Mouse (Mus musculus) liver, embryonic 13.5 days (tissue): ENCODE results near the gene Olfr466. TPM values are rescaled to one million over a fixed set of nuclear protein-coding genes. Genes with fewer than 3 reads are reported as not detected.

Experiments
- ATAC-seq: fragments of 200-750 bp; cut with Nextera tagmentation; 2 replicates; pipeline ENCODE4 v1.8.0; 2017; ENCODE audit warnings: low read depth, mild to moderate bottlenecking, moderate number of reproducible peaks, moderate library complexity
- DNase-seq: peaks from one replicate; pipeline ENCODE4 v3.0.0; 2022
- H3K27ac ChIP-seq: fragments of 300-500 bp; sonication (generic); 2 replicates; pipeline ENCODE4 v1.5.1; 2015; ENCODE audit warnings: moderate library complexity, mild to moderate bottlenecking, inconsistent platforms
- H3K27me3 ChIP-seq: fragments of 300-500 bp; sonication (generic); 2 replicates; pipeline ENCODE4 v1.6.1; 2015; ENCODE audit warnings: mild to moderate bottlenecking, inconsistent platforms
- H3K36me3 ChIP-seq: fragments of 300-500 bp; sonication (generic); 2 replicates; pipeline ENCODE4 v1.6.1; 2015; ENCODE audit warnings: mild to moderate bottlenecking, inconsistent platforms
- H3K4me1 ChIP-seq: fragments of 300-500 bp; sonication (generic); replicated peaks from 2 replicates; pipeline ENCODE4 v1.6.1; 2015; ENCODE audit warnings: inconsistent platforms
- H3K4me2 ChIP-seq: fragments of 300-500 bp; sonication (generic); 2 replicates; pipeline ENCODE4 v1.6.1; 2015; ENCODE audit warnings: inconsistent platforms, mild to moderate bottlenecking, moderate library complexity
- H3K4me3 ChIP-seq: fragments of 300-500 bp; sonication (generic); replicated peaks from 2 replicates; pipeline ENCODE4 v1.5.1; 2015; ENCODE audit warnings: mild to moderate bottlenecking, inconsistent platforms
- H3K9ac ChIP-seq: fragments of 300-500 bp; sonication (generic); 2 replicates; pipeline ENCODE4 v1.6.1; 2015; ENCODE audit warnings: mild to moderate bottlenecking, inconsistent platforms
- H3K9me3 ChIP-seq: fragments of 300-500 bp; sonication (generic); replicated peaks from 2 replicates; pipeline ENCODE4 v1.6.1; 2016; ENCODE audit warnings: inconsistent platforms
- WGBS: fragments of 180-500 bp; shearing (Covaris S2); methylation state at CpG from one replicate; pipeline ENCODE4 v1.1.7; 2015; ENCODE audit not compliant: insufficient replicate concordance; 5-methylcytosine and 5-hydroxymethylcytosine counted together
- polyA plus RNA-seq: library from polyadenylated mRNA; unstranded; fragments of >200 nt; fragmentation: Nextera tagmentation; extraction: Ambion mirVana; gene quantifications from 2 replicates; pipeline ENCODE4 v1.2.1, GENCODE M21; 2015

The Olfr466 gene
- polyA plus RNA-seq, result not detected in 2 replicates

- DNase-seq, result no peak
- 45% methylated on average over 1 of the region's 1 CpGs for WGBS
- Histone ChIP-seq H3K4me1 (no peaks in the 10 kb centered on the region), H3K4me3 (no peak within 1 kb of the TSS), H3K4me2 (no peak within 1 kb of the TSS), H3K27ac (no peak within 1 kb of the TSS), H3K27me3 (no peaks in the 10 kb centered on the region), H3K36me3 (no peaks in the 10 kb centered on the region), H3K9me3 (no peaks in the 10 kb centered on the region), H3K9ac (no peak within 1 kb of the TSS)
- no peak for ATAC-seq
These were observed at the start of gene Olfr466 for GRCm38 (mm10) chr13:65149940-65150339. Olfr466 (plus strand) TSS chr13:65150240.

GRCm38 (mm10) chr13:65100678-65101077 is 49.4 kb upstream of the Olfr466 start:
- ATAC-seq (no peak), DNase-seq (no peak)
- Histone ChIP-seq H3K36me3 (peaks cover 6% of the 10 kb centered on the region), H3K4me2 (no peak overlapping the region), H3K9me3 (no peaks in the 10 kb centered on the region), H3K4me3 (no peak overlapping the region), H3K27ac (no peak overlapping the region), H3K4me1 (peaks cover 20% of the 10 kb centered on the region), H3K27me3 (no peaks in the 10 kb centered on the region), H3K9ac (no peak overlapping the region)
- 79% methylated on average over 9 of the region's 9 CpGs for WGBS

- H3K27me3 ChIP-seq, result no peaks in the 10 kb centered on the region
- peaks cover 6% of the 10 kb centered on the region; the same call in 1 of the 2 replicates for H3K36me3 ChIP-seq
- H3K9ac ChIP-seq, result no peak overlapping the region
- no peak overlapping the region for H3K4me3 ChIP-seq
- peaks cover 20% of the 10 kb centered on the region for H3K4me1 ChIP-seq
- whole genome bisulfite sequencing, result 63% methylated on average over 3 of the region's 3 CpGs
- H3K27ac ChIP-seq, result no peak overlapping the region
- no peak overlapping the region for H3K4me2 ChIP-seq
- H3K9me3 ChIP-seq, result no peaks in the 10 kb centered on the region
- no peak for ATAC-seq
- DNase-seq, result no peak
These were observed 48.8 kb upstream of the Olfr466 start for GRCm38 (mm10) chr13:65101232-65101631.

GRCm38 (mm10) chr13:65111961-65112360 is 38.1 kb upstream of the Olfr466 start:
- no peaks in the 10 kb centered on the region for H3K9me3 ChIP-seq
- peak overlapping the region; percentile 94 for H3K9ac ChIP-seq
- ATAC-seq, result peak; percentile 43; the same call in 1 of the 2 replicates
- peak overlapping the region; percentile 91 for H3K4me2 ChIP-seq
- peaks cover 30% of the 10 kb centered on the region for H3K4me1 ChIP-seq
- under 1% methylated on average over 5 of the region's 5 CpGs for whole genome bisulfite sequencing
- H3K4me3 ChIP-seq, result peak overlapping the region; percentile 89
- H3K36me3 ChIP-seq, result no peaks in the 10 kb centered on the region; the same call in 1 of the 2 replicates
- H3K27me3 ChIP-seq, result no peaks in the 10 kb centered on the region
- DNase-seq, result peak; percentile 23
- H3K27ac ChIP-seq, result peak overlapping the region; percentile 93

GRCm38 (mm10) chr13:65112459-65113110 is 37.5 kb upstream of the Olfr466 start, which contains the start of gene Mfsd14b:
Mfsd14b (minus strand) TSS chr13:65112975.
- Histone ChIP-seq H3K9ac (peak within 1 kb of the TSS; percentile 94), H3K4me1 (peaks cover 30% of the 10 kb centered on the region), H3K36me3 (no peaks in the 10 kb centered on the region), H3K27me3 (no peaks in the 10 kb centered on the region), H3K4me3 (peak within 1 kb of the TSS; percentile 89), H3K27ac (peak within 1 kb of the TSS; percentile 93), H3K4me2 (peak within 1 kb of the TSS; percentile 91), H3K9me3 (no peaks in the 10 kb centered on the region)
- DNase-seq (peak; percentile 85), ATAC-seq (peak; percentile 96)
- under 1% methylated on average over 60 of the region's 60 CpGs for WGBS

- 58% methylated on average over 3 of the region's 3 CpGs for WGBS
- ATAC-seq, result no peak
- H3K4me1 ChIP-seq, result peaks cover 26% of the 10 kb centered on the region
- no peak for DNase-seq
- peak overlapping the region; percentile 94 for H3K9ac ChIP-seq
- H3K27ac ChIP-seq, result peak overlapping the region; percentile 93
- no peaks in the 10 kb centered on the region for H3K36me3 ChIP-seq
- H3K4me2 ChIP-seq, result peak overlapping the region; percentile 91
- H3K9me3 ChIP-seq, result no peaks in the 10 kb centered on the region
- peak overlapping the region; percentile 89 for H3K4me3 ChIP-seq
- H3K27me3 ChIP-seq, result no peaks in the 10 kb centered on the region
These were observed 36.8 kb upstream of the Olfr466 start for GRCm38 (mm10) chr13:65113239-65113638.

GRCm38 (mm10) chr13:65120984-65121383 is 29.1 kb upstream of the Olfr466 start:
- ATAC-seq, result peak; percentile 68
- no peak for DNase-seq

GRCm38 (mm10) chr13:65122111-65122510 is 27.9 kb upstream of the Olfr466 start:
- H3K27me3 ChIP-seq, result no peaks in the 10 kb centered on the region
- 43% methylated on average over 1 of the region's 1 CpGs for WGBS
- H3K4me2 ChIP-seq, result peak overlapping the region; percentile 45
- peak overlapping the region; percentile 76; the same call in 1 of the 2 replicates for H3K27ac ChIP-seq
- H3K9me3 ChIP-seq, result no peaks in the 10 kb centered on the region
- ATAC-seq (peak; percentile 88), DNase-seq (peak; percentile 45)
- no peak overlapping the region for H3K4me3 ChIP-seq
- no peak overlapping the region for H3K9ac ChIP-seq
- peaks cover 24% of the 10 kb centered on the region for H3K4me1 ChIP-seq
- H3K36me3 ChIP-seq, result no peaks in the 10 kb centered on the region

More at GRCm38 (mm10) chr13:65120984-65121383, 29.1 kb upstream of the Olfr466 start:
- no peak overlapping the region for H3K9ac ChIP-seq
- H3K4me2 ChIP-seq, result no peak overlapping the region
- H3K27me3 ChIP-seq, result no peaks in the 10 kb centered on the region
- H3K4me3 ChIP-seq, result no peak overlapping the region
- WGBS, result 48% methylated on average over 3 of the region's 3 CpGs
- no peaks in the 10 kb centered on the region for H3K9me3 ChIP-seq
- no peaks in the 10 kb centered on the region for H3K36me3 ChIP-seq
- H3K27ac ChIP-seq, result peak overlapping the region; percentile 50
- peaks cover 26% of the 10 kb centered on the region for H3K4me1 ChIP-seq

GRCm38 (mm10) chr13:65127063-65127847 is 22.8 kb upstream of the Olfr466 start:
- H3K36me3 ChIP-seq, result no peaks in the 10 kb centered on the region
- no peak overlapping the region for H3K4me3 ChIP-seq
- H3K9me3 ChIP-seq, result no peaks in the 10 kb centered on the region
- WGBS, result 45% methylated on average over 3 of the region's 3 CpGs
- H3K9ac ChIP-seq, result no peak overlapping the region
- peaks cover 7% of the 10 kb centered on the region for H3K4me1 ChIP-seq
- ATAC-seq, result no peak
- no peak overlapping the region for H3K27ac ChIP-seq
- DNase-seq, result no peak
- no peaks in the 10 kb centered on the region for H3K27me3 ChIP-seq
- H3K4me2 ChIP-seq, result no peak overlapping the region

- Histone ChIP-seq H3K9me3 (no peaks in the 10 kb centered on the region), H3K4me1 (no peaks in the 10 kb centered on the region), H3K27me3 (no peaks in the 10 kb centered on the region), H3K27ac (no peak within 1 kb of the TSS), H3K36me3 (no peaks in the 10 kb centered on the region), H3K4me2 (no peak within 1 kb of the TSS), H3K9ac (no peak within 1 kb of the TSS), H3K4me3 (no peak within 1 kb of the TSS)
- 73% methylated on average over 4 of the region's 4 CpGs for WGBS
- no peak for ATAC-seq
- no peak for DNase-seq
These were observed 12.3 kb upstream of the Olfr466 start, which contains the start of gene Olfr465-ps1 for GRCm38 (mm10) chr13:65137789-65138188. Olfr465-ps1 (plus strand) TSS chr13:65138089.

GRCm38 (mm10) chr13:65174102-65174501 is 24.1 kb downstream of the Olfr466 start:
- DNase-seq (no peak), ATAC-seq (no peak)
- H3K4me3 ChIP-seq, result no peak overlapping the region
- no peaks in the 10 kb centered on the region for H3K36me3 ChIP-seq
- WGBS, result 66% methylated on average over 3 of the region's 3 CpGs
- 0 out of 2 replicates have a peak, but pooled peaks cover 4% of the 10 kb centered on the region for H3K27me3 ChIP-seq
- peaks cover 5% of the 10 kb centered on the region; the same call in 1 of the 2 replicates for H3K4me1 ChIP-seq
- no peaks in the 10 kb centered on the region for H3K9me3 ChIP-seq
- H3K27ac ChIP-seq, result no peak overlapping the region
- no peak overlapping the region for H3K4me2 ChIP-seq
- no peak overlapping the region for H3K9ac ChIP-seq
